Mouse (Mus musculus) midbrain, embryonic 15.5 days (tissue): ENCODE measurements at regions not wholly inside any gene's neighbourhood (a gene's known extent, or its start where the extent isn't known, plus 50 kb on each side); places are given as distances from the start of the nearest gene placed in this dataset.
A peak's percentile ranks its signal among the peaks of the same experiment; 100 is the strongest.
"Not testable (repeated sequence)": the region's sequence is repeated elsewhere in the genome, so short reads cannot be mapped to it uniquely, and the experiment has no call there.

Experiments used
- ATAC-seq: fragments of 200-750 bp; cut with Nextera tagmentation; replicated peaks from 2 replicates; pipeline ENCODE4 v1.8.0; 2017; ENCODE audit warnings: moderate TSS enrichment
- H3K27ac ChIP-seq: fragments of 300-500 bp; sonication (generic); 2 replicates; pipeline ENCODE4 v1.5.1; 2015; ENCODE audit warnings: mild to moderate bottlenecking, inconsistent platforms
- H3K27me3 ChIP-seq: fragments of 300-500 bp; sonication (generic); replicated peaks from 2 replicates; pipeline ENCODE4 v1.6.1; 2015; ENCODE audit warnings: inconsistent platforms
- H3K36me3 ChIP-seq: fragments of 300-500 bp; sonication (generic); replicated peaks from 2 replicates; pipeline ENCODE4 v1.6.1; 2015; ENCODE audit warnings: inconsistent platforms
- H3K4me1 ChIP-seq: fragments of 300-500 bp; sonication (generic); 2 replicates; pipeline ENCODE4 v1.6.1; 2015; ENCODE audit warnings: inconsistent platforms
- H3K4me2 ChIP-seq: fragments of 300-500 bp; sonication (generic); 2 replicates; pipeline ENCODE4 v1.6.1; 2015; ENCODE audit warnings: inconsistent platforms, mild to moderate bottlenecking, moderate library complexity
- H3K4me3 ChIP-seq: fragments of 300-500 bp; sonication (generic); 2 replicates; pipeline ENCODE4 v1.5.1; 2015; ENCODE audit warnings: mild to moderate bottlenecking, inconsistent platforms
- H3K9ac ChIP-seq: fragments of 300-500 bp; sonication (generic); 2 replicates; pipeline ENCODE4 v1.6.1; 2015; ENCODE audit warnings: mild to moderate bottlenecking, inconsistent platforms
- H3K9me3 ChIP-seq: fragments of 300-500 bp; sonication (generic); 2 replicates; pipeline ENCODE4 v1.6.1; 2016; ENCODE audit warnings: inconsistent platforms
- WGBS: fragments of 180-500 bp; shearing (Covaris S2); methylation state at CpG from one replicate; pipeline ENCODE4 v1.1.7; 2015; ENCODE audit warnings: mixed read lengths; 5-methylcytosine and 5-hydroxymethylcytosine counted together

GRCm38 (mm10) chr8:89492336-89492735 is 448.4 kb upstream of the Sall1 start:
- no peak overlapping the region for H3K9ac ChIP-seq
- no peaks in the 10 kb centered on the region for H3K9me3 ChIP-seq
- no peak overlapping the region for H3K27ac ChIP-seq
- no peak for ATAC-seq
- H3K27me3 ChIP-seq, result no peaks in the 10 kb centered on the region
- no peak overlapping the region for H3K4me3 ChIP-seq
- H3K36me3 ChIP-seq, result no peaks in the 10 kb centered on the region
- H3K4me2 ChIP-seq, result no peak overlapping the region
- no peaks in the 10 kb centered on the region for H3K4me1 ChIP-seq

GRCm38 (mm10) chr8:89482481-89482880 is 438.5 kb upstream of the Sall1 start:
- 59% methylated on average over 1 of the region's 1 CpGs for WGBS
- not testable (repeated sequence) for H3K36me3 ChIP-seq, H3K9me3 ChIP-seq, H3K4me2 ChIP-seq, H3K9ac ChIP-seq, H3K4me3 ChIP-seq, H3K27ac ChIP-seq, H3K27me3 ChIP-seq, ATAC-seq, H3K4me1 ChIP-seq

GRCm38 (mm10) chr8:89476930-89477329 is 433.0 kb upstream of the Sall1 start:
- Histone ChIP-seq H3K9me3 (no peaks in the 10 kb centered on the region), H3K36me3 (no peaks in the 10 kb centered on the region), H3K4me1 (no peaks in the 10 kb centered on the region), H3K4me3 (no peak overlapping the region), H3K4me2 (no peak overlapping the region), H3K27ac (no peak overlapping the region), H3K9ac (no peak overlapping the region), H3K27me3 (no peaks in the 10 kb centered on the region)
- ATAC-seq, result no peak
- 38% methylated on average over 4 of the region's 4 CpGs for WGBS

- H3K4me1 ChIP-seq, result no peaks in the 10 kb centered on the region
- 88% methylated on average over 5 of the region's 5 CpGs for WGBS
- no peak for ATAC-seq
- no peak overlapping the region for H3K4me2 ChIP-seq
- H3K27me3 ChIP-seq, result no peaks in the 10 kb centered on the region
- H3K9me3 ChIP-seq, result no peaks in the 10 kb centered on the region
- H3K36me3 ChIP-seq, result no peaks in the 10 kb centered on the region
- H3K9ac ChIP-seq, result no peak overlapping the region
- H3K4me3 ChIP-seq, result no peak overlapping the region
- no peak overlapping the region for H3K27ac ChIP-seq
These were observed 427.2 kb upstream of the Sall1 start for GRCm38 (mm10) chr8:89471116-89471515.

- Histone ChIP-seq H3K4me2 (no peak overlapping the region), H3K4me1 (no peaks in the 10 kb centered on the region), H3K4me3 (no peak overlapping the region), H3K36me3 (no peaks in the 10 kb centered on the region), H3K9me3 (no peaks in the 10 kb centered on the region), H3K27me3 (no peaks in the 10 kb centered on the region), H3K27ac (no peak overlapping the region), H3K9ac (no peak overlapping the region)
- no peak for ATAC-seq
- WGBS, result 71% methylated on average over 5 of the region's 5 CpGs
These were observed 424.8 kb upstream of the Sall1 start for GRCm38 (mm10) chr8:89468782-89469220.

- H3K27me3 ChIP-seq, result no peaks in the 10 kb centered on the region
- no peak overlapping the region for H3K27ac ChIP-seq
- ATAC-seq, result peak; percentile 54; the same call in 1 of the 2 replicates
- H3K9ac ChIP-seq, result no peak overlapping the region
- no peak overlapping the region for H3K4me2 ChIP-seq
- no peaks in the 10 kb centered on the region for H3K9me3 ChIP-seq
- 52% methylated on average over 13 of the region's 13 CpGs for WGBS
- no peaks in the 10 kb centered on the region for H3K36me3 ChIP-seq
- H3K4me1 ChIP-seq, result no peaks in the 10 kb centered on the region
- H3K4me3 ChIP-seq, result no peak overlapping the region
These were observed 421.3 kb upstream of the Sall1 start for GRCm38 (mm10) chr8:89465211-89465753.

GRCm38 (mm10) chr8:89456517-89456916 is 412.6 kb upstream of the Sall1 start:
- H3K4me2 ChIP-seq, result no peak overlapping the region
- no peaks in the 10 kb centered on the region for H3K9me3 ChIP-seq
- ATAC-seq, result no peak
- no peak overlapping the region for H3K27ac ChIP-seq
- 54% methylated on average over 4 of the region's 4 CpGs for WGBS
- H3K4me3 ChIP-seq, result no peak overlapping the region
- H3K27me3 ChIP-seq, result no peaks in the 10 kb centered on the region
- H3K36me3 ChIP-seq, result no peaks in the 10 kb centered on the region
- no peaks in the 10 kb centered on the region for H3K4me1 ChIP-seq
- no peak overlapping the region for H3K9ac ChIP-seq

GRCm38 (mm10) chr8:89455731-89456130 is 411.8 kb upstream of the Sall1 start:
- H3K9ac ChIP-seq, result no peak overlapping the region
- H3K9me3 ChIP-seq, result no peaks in the 10 kb centered on the region
- H3K4me1 ChIP-seq, result no peaks in the 10 kb centered on the region
- 81% methylated on average over 5 of the region's 5 CpGs for WGBS
- no peaks in the 10 kb centered on the region for H3K36me3 ChIP-seq
- H3K27ac ChIP-seq, result no peak overlapping the region
- no peak overlapping the region for H3K4me3 ChIP-seq
- H3K4me2 ChIP-seq, result no peak overlapping the region
- no peaks in the 10 kb centered on the region for H3K27me3 ChIP-seq
- no peak for ATAC-seq

- H3K4me2 ChIP-seq, result no peak overlapping the region
- no peak overlapping the region for H3K4me3 ChIP-seq
- no peak overlapping the region for H3K27ac ChIP-seq
- H3K27me3 ChIP-seq, result no peaks in the 10 kb centered on the region
- no peaks in the 10 kb centered on the region for H3K4me1 ChIP-seq
- no peaks in the 10 kb centered on the region for H3K9me3 ChIP-seq
- no peaks in the 10 kb centered on the region for H3K36me3 ChIP-seq
- WGBS, result 84% methylated on average over 7 of the region's 7 CpGs
- no peak for ATAC-seq
- no peak overlapping the region for H3K9ac ChIP-seq
These were observed 410.2 kb upstream of the Sall1 start for GRCm38 (mm10) chr8:89454197-89454596.

- no peaks in the 10 kb centered on the region for H3K9me3 ChIP-seq
- ATAC-seq, result no peak
- H3K4me1 ChIP-seq, result no peaks in the 10 kb centered on the region
- 88% methylated on average over 2 of the region's 2 CpGs for WGBS
- no peaks in the 10 kb centered on the region for H3K36me3 ChIP-seq
- no peak overlapping the region for H3K4me3 ChIP-seq
- H3K27me3 ChIP-seq, result no peaks in the 10 kb centered on the region
- no peak overlapping the region for H3K27ac ChIP-seq
- H3K9ac ChIP-seq, result no peak overlapping the region
- no peak overlapping the region for H3K4me2 ChIP-seq
These were observed 409.8 kb upstream of the Sall1 start for GRCm38 (mm10) chr8:89453724-89454123.

GRCm38 (mm10) chr8:89444466-89444865 is 400.5 kb upstream of the Sall1 start:
- no peaks in the 10 kb centered on the region for H3K36me3 ChIP-seq
- no peak overlapping the region for H3K4me2 ChIP-seq
- H3K4me1 ChIP-seq, result no peaks in the 10 kb centered on the region
- 78% methylated on average over 5 of the region's 5 CpGs for WGBS
- H3K27ac ChIP-seq, result no peak overlapping the region
- H3K27me3 ChIP-seq, result no peaks in the 10 kb centered on the region
- H3K4me3 ChIP-seq, result no peak overlapping the region
- no peaks in the 10 kb centered on the region for H3K9me3 ChIP-seq
- H3K9ac ChIP-seq, result no peak overlapping the region
- ATAC-seq, result no peak

- Histone ChIP-seq H3K9ac (no peak overlapping the region), H3K27ac (no peak overlapping the region), H3K4me1 (no peaks in the 10 kb centered on the region)
These were observed 395.3 kb upstream of the Sall1 start for GRCm38 (mm10) chr8:89439304-89439703.

GRCm38 (mm10) chr8:89426969-89427368 is 383.0 kb upstream of the Sall1 start:
- no peak for ATAC-seq
- Histone ChIP-seq H3K9me3 (no peaks in the 10 kb centered on the region), H3K4me2 (no peak overlapping the region), H3K9ac (no peak overlapping the region), H3K27ac (no peak overlapping the region), H3K4me3 (no peak overlapping the region), H3K4me1 (no peaks in the 10 kb centered on the region), H3K36me3 (no peaks in the 10 kb centered on the region), H3K27me3 (no peaks in the 10 kb centered on the region)
- WGBS, result 93% methylated on average over 3 of the region's 3 CpGs

More at GRCm38 (mm10) chr8:89439304-89439703, 395.3 kb upstream of the Sall1 start:
- Histone ChIP-seq H3K27me3 (no peaks in the 10 kb centered on the region), H3K4me3 (no peak overlapping the region), H3K36me3 (no peaks in the 10 kb centered on the region), H3K9me3 (no peaks in the 10 kb centered on the region), H3K4me2 (no peak overlapping the region)
- 59% methylated on average over 6 of the region's 6 CpGs for WGBS
- ATAC-seq, result no peak
